Mouse (Mus musculus) c-Kit-positive CD71-positive TER-119-positive erythroid progenitor cells, embryonic 14.5 days (primary cell): Measurements from ENCODE around the gene Tecr.

Experiments
- DNase-seq: peaks from one replicate; pipeline ENCODE4 v3.0.0-alpha.2; 2013; ENCODE audit warnings: low spot score

Tecr gene

GRCm38 (mm10) chr8:83607661-83608397 is at the start of gene Tecr, which contains the start of gene Dnajb1:
Gene Tecr (minus strand): TSS chr8:83607971.
Gene Dnajb1 (plus strand): TSS chr8:83608193.
- DNase-seq = peak; percentile 99

- DNase-seq = no peak
These were observed 48.9 kb upstream of the Tecr start for GRCm38 (mm10) chr8:83656484-83657246.

GRCm38 (mm10) chr8:83656043-83656442 is 48.3 kb upstream of the Tecr start:
- no peak for DNase-seq

GRCm38 (mm10) chr8:83654725-83655124 is 47.0 kb upstream of the Tecr start:
- no peak for DNase-seq

- no peak for DNase-seq
These were observed 45.9 kb upstream of the Tecr start for GRCm38 (mm10) chr8:83653662-83654017.

- peak; percentile 34 for DNase-seq
These were observed 45.2 kb upstream of the Tecr start for GRCm38 (mm10) chr8:83652744-83653661.

GRCm38 (mm10) chr8:83652030-83652743 is 44.4 kb upstream of the Tecr start, which contains the start of gene Gipc1:
Gene Gipc1 (plus strand): TSS chr8:83652677.
- DNase-seq = peak; percentile 98

GRCm38 (mm10) chr8:83649699-83650098 is 41.9 kb upstream of the Tecr start:
- DNase-seq = no peak

GRCm38 (mm10) chr8:83648031-83648430 is 40.3 kb upstream of the Tecr start:
- no peak for DNase-seq

GRCm38 (mm10) chr8:83647511-83647910 is 39.7 kb upstream of the Tecr start:
- no peak for DNase-seq

GRCm38 (mm10) chr8:83639649-83640048 is 31.9 kb upstream of the Tecr start:
- DNase-seq = no peak

GRCm38 (mm10) chr8:83638856-83639255 is 31.1 kb upstream of the Tecr start:
- DNase-seq = no peak

- DNase-seq = no peak
These were observed 24.4 kb upstream of the Tecr start for GRCm38 (mm10) chr8:83632083-83632707.

- DNase-seq = no peak
These were observed 18.0 kb upstream of the Tecr start for GRCm38 (mm10) chr8:83625676-83626299.

- DNase-seq = no peak
These were observed 17.0 kb upstream of the Tecr start for GRCm38 (mm10) chr8:83624739-83625138.

- peak; percentile 64 for DNase-seq
These were observed 15.8 kb upstream of the Tecr start for GRCm38 (mm10) chr8:83623549-83623948.

GRCm38 (mm10) chr8:83622389-83622989 is 14.7 kb upstream of the Tecr start:
- peak; percentile 94 for DNase-seq

- no peak for DNase-seq
These were observed 14.1 kb upstream of the Tecr start for GRCm38 (mm10) chr8:83621691-83622388.

GRCm38 (mm10) chr8:83619568-83620285 is 12.0 kb upstream of the Tecr start:
- no peak for DNase-seq
